Mouse (Mus musculus): ENCODE data around the gene Ppp2r2d.
A peak's percentile ranks its signal among the peaks of the same experiment; 100 is the strongest.

- TF ChIP-seq CTCF (IDR thresholded peaks at IDR 0.05; ENCODE audit: low read depth, low read length) (0 out of 2 replicates have a peak, but pooled peaks have one; percentile 10), POLR2A (IDR thresholded peaks at IDR 0.05; ENCODE audit: borderline replicate concordance, low read depth, low read length) (no peak)
Measured at GRCm38 (mm10) chr7:138845111-138845510, 768 bp upstream of the Ppp2r2d start.
